Mouse (Mus musculus) neutrophil, adult 83 days (primary cell): ENCODE results near the gene Pomp. TPM values are rescaled to one million over a fixed set of nuclear protein-coding genes. Genes with fewer than 3 reads are reported as not detected.

Experiments used
- total RNA-seq, 2 experiments: library from RNA; stranded (reverse); gene quantifications; one replicate each; pipeline ENCODE4 v1.2.4; 2023

Pomp gene
- total RNA-seq = 10 to 100 TPM; 82.4 to 88.8 TPM

GRCm38 (mm10) chr5:147860449-147861261 lies at the start of gene Pomp:
Pomp (plus strand) TSS chr5:147860461.

GRCm38 (mm10) chr5:147894455-147895076 lies 34.3 kb downstream of the Pomp start, which contains the start of gene Slc46a3:
Slc46a3 (minus strand) TSS chr5:147894815.

Other genes with a start within 250 kb of the Pomp start
- 1 to 10 TPM; 1.9 to 2.2 TPM for gene Flt1, start 134.4 kb upstream of the Pomp start, total RNA-seq
- 10 to 100 TPM; 17.6 to 20.6 TPM for gene Slc46a3, start 34.4 kb downstream of the Pomp start, total RNA-seq
- 1 to 10 TPM; 1.4 to 1.8 TPM for gene Mtus2, start 96.9 kb downstream of the Pomp start, total RNA-seq